Mouse (Mus musculus): Measurements from ENCODE around the gene Msto1. TPM values are rescaled to one million over a fixed set of nuclear protein-coding genes. Genes with fewer than 3 reads are reported as not detected.
"Not testable (repeated sequence)": the region's sequence is repeated elsewhere in the genome, so short reads cannot be mapped to it uniquely, and the experiment has no call there.

Msto1 gene
- 38.0 and 38.9 TPM in 2 replicates for polyA plus RNA-seq (2015; fragmentation: Nextera tagmentation; extraction: Ambion mirVana)

DNA sequence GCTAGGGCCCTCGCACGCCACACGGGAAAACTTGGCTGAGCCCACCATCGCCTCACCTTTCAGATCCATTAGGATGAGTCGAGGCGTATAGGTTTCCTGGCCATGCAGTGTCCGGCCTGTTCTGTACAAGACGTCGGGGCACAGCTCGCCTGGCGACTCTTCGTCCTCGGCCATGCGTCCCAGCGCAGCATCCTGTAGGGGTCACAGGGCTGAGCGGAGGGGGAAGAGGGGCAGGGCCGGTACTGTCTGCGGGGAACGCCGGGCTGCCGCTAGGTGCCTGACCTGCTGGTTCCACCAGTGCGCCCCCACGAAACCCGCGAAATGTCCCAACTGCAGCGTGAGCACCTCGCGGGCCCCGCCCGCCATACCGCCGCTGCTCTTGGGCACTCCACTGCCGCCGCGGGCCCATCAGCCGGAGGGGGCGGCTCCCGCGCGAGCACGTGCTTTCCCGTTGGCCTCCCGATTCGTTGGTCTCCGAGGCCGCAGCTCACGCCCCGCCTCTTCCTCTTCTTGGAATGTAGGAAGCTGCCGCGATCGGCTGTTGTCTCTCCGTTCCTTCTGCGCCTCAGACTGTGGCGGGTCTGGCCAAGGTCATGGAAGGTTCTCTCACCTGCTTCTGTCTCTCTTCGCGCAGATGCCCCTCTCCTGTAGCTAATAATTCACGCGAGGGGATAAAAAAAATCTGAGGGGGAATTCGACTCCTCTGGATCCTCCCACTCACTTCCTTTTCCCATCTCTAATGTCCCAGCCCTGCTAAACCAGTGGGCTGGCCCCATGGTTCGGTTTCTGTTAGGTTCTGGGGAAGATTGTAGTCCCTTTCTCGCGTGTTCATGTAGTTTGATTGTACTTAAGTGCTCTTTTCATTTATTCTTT is at the start of gene Msto1:
TSS of gene Msto1 (minus strand) at position 489 of the 873 bp plus-strand sequence.
- H3K9me3 ChIP-seq = no peaks in the 10 kb centered on the region
- peaks cover 13% of the 10 kb centered on the region for H3K4me1 ChIP-seq
- peak within 1 kb of the TSS; percentile 90 for H3K27ac ChIP-seq
- H3K27me3 ChIP-seq (replicated peaks) = no peaks in the 10 kb centered on the region
- under 1% methylated on average over 62 of the region's 62 CpGs for WGBS
- peak; percentile 95 for ATAC-seq (ENCODE audit: insufficient read depth, low FRiP score, low read depth)
- H3K4me2 ChIP-seq = peak within 1 kb of the TSS; percentile 88
- H3K36me3 ChIP-seq = peaks cover 30% of the 10 kb centered on the region
- H3K9ac ChIP-seq = peak within 1 kb of the TSS; percentile 61
- H3K4me3 ChIP-seq (replicated peaks) = peak within 1 kb of the TSS; percentile 82

GRCm38 (mm10) chr3:88963211-88963610 is 49.4 kb upstream of the Msto1 start:
- H3K9ac ChIP-seq; ATAC-seq (ENCODE audit: insufficient read depth, low FRiP score, low read depth); H3K4me1 ChIP-seq; H3K4me3 ChIP-seq (replicated peaks); H3K36me3 ChIP-seq; H3K9me3 ChIP-seq; H3K27me3 ChIP-seq (replicated peaks); H3K4me2 ChIP-seq; H3K27ac ChIP-seq: not testable (repeated sequence)

- no peaks in the 10 kb centered on the region for H3K36me3 ChIP-seq
- ATAC-seq (ENCODE audit: insufficient read depth, low FRiP score, low read depth) = no peak
- no peak overlapping the region for H3K9ac ChIP-seq
- no peak overlapping the region for H3K27ac ChIP-seq
- H3K9me3 ChIP-seq = no peaks in the 10 kb centered on the region
- no peak overlapping the region for H3K4me3 ChIP-seq (replicated peaks)
- H3K4me2 ChIP-seq = no peak overlapping the region
- no peaks in the 10 kb centered on the region for H3K27me3 ChIP-seq (replicated peaks)
- no peaks in the 10 kb centered on the region for H3K4me1 ChIP-seq
These were observed 39.9 kb upstream of the Msto1 start for GRCm38 (mm10) chr3:88953736-88954135.

DNA sequence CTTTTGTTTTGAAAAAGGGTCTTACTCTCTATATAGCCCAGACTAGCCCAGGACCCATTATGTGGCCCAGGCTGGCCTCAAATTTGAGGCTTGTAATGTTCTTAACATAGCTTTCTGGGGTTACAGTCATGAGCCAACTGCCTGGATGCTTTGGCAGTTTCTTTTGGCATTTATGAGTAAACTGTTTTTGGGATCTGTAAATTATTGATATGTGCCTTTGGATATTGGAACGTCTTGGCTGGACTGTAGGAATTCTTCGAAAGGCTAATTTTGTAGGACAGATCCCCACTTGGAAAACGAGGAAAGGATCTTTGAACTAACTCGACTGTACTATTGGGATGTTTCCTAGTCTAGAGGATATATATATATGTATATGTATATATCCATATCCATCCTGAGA is 39.4 kb upstream of the Msto1 start:
- WGBS = 75% methylated on average over 4 of the region's 4 CpGs
- no peaks in the 10 kb centered on the region for H3K27me3 ChIP-seq (replicated peaks)
- ATAC-seq (ENCODE audit: insufficient read depth, low FRiP score, low read depth) = no peak

GRCm38 (mm10) chr3:88951327-88951800 is 37.6 kb upstream of the Msto1 start:
- Histone ChIP-seq H3K27me3 (replicated peaks) (no peaks in the 10 kb centered on the region), H3K9ac (peak overlapping the region; percentile 98), H3K27ac (peak overlapping the region; percentile 100), H3K4me2 (peak overlapping the region; percentile 66), H3K36me3 (no peaks in the 10 kb centered on the region), H3K4me1 (peaks cover 7% of the 10 kb centered on the region; the same call in 1 of the 2 replicates), H3K9me3 (no peaks in the 10 kb centered on the region), H3K4me3 (replicated peaks) (peak overlapping the region; percentile 94)
- ATAC-seq (ENCODE audit: insufficient read depth, low FRiP score, low read depth) = no peak
- WGBS = under 1% methylated on average over 5 of the region's 5 CpGs

More for the DNA sequence above, 39.4 kb upstream of the Msto1 start:
- Histone ChIP-seq H3K36me3 (no peaks in the 10 kb centered on the region), H3K4me3 (replicated peaks) (no peak overlapping the region), H3K9me3 (no peaks in the 10 kb centered on the region), H3K4me2 (no peak overlapping the region), H3K4me1 (0 out of 2 replicates have a peak, but pooled peaks cover 3% of the 10 kb centered on the region), H3K9ac (no peak overlapping the region), H3K27ac (no peak overlapping the region)

- ATAC-seq (ENCODE audit: insufficient read depth, low FRiP score, low read depth) = peak; percentile 41
- H3K27me3 ChIP-seq (replicated peaks) = no peaks in the 10 kb centered on the region
- H3K9ac ChIP-seq = peak within 1 kb of the TSS; percentile 98
- H3K4me2 ChIP-seq = peak within 1 kb of the TSS; percentile 66
- H3K9me3 ChIP-seq = no peaks in the 10 kb centered on the region
- H3K27ac ChIP-seq = peak within 1 kb of the TSS; percentile 100
- peak within 1 kb of the TSS; percentile 94 for H3K4me3 ChIP-seq (replicated peaks)
- WGBS = under 1% methylated on average over 39 of the region's 64 CpGs
- no peaks in the 10 kb centered on the region for H3K36me3 ChIP-seq
- H3K4me1 ChIP-seq = peaks cover 7% of the 10 kb centered on the region; the same call in 1 of the 2 replicates
These were observed 37.0 kb upstream of the Msto1 start, which contains the start of the genes Ash1l and Dap3 for GRCm38 (mm10) chr3:88950576-88951326. Ash1l (plus strand) TSS chr3:88950622. Dap3 (minus strand) TSS chr3:88951181.

GRCm38 (mm10) chr3:88949786-88950575 is 36.2 kb upstream of the Msto1 start:
- peak overlapping the region; percentile 94 for H3K4me3 ChIP-seq (replicated peaks)
- ATAC-seq (ENCODE audit: insufficient read depth, low FRiP score, low read depth) = peak; percentile 89
- H3K4me2 ChIP-seq = peak overlapping the region; percentile 62
- no peaks in the 10 kb centered on the region for H3K36me3 ChIP-seq
- H3K27me3 ChIP-seq (replicated peaks) = no peaks in the 10 kb centered on the region
- H3K4me1 ChIP-seq = peaks cover 7% of the 10 kb centered on the region; the same call in 1 of the 2 replicates
- under 1% methylated on average over 71 of the region's 92 CpGs for WGBS
- H3K9ac ChIP-seq = peak overlapping the region; percentile 98
- H3K27ac ChIP-seq = peak overlapping the region; percentile 100
- H3K9me3 ChIP-seq = no peaks in the 10 kb centered on the region

- H3K27ac ChIP-seq = no peak overlapping the region
- H3K4me1 ChIP-seq = peaks cover 7% of the 10 kb centered on the region; the same call in 1 of the 2 replicates
- no peak overlapping the region for H3K4me2 ChIP-seq
- H3K27me3 ChIP-seq (replicated peaks) = no peaks in the 10 kb centered on the region
- H3K36me3 ChIP-seq = peaks cover 21% of the 10 kb centered on the region
- H3K9ac ChIP-seq = no peak overlapping the region
- 84% methylated on average over 4 of the region's 4 CpGs for WGBS
- no peak overlapping the region for H3K4me3 ChIP-seq (replicated peaks)
- H3K9me3 ChIP-seq = no peaks in the 10 kb centered on the region
- no peak for ATAC-seq (ENCODE audit: insufficient read depth, low FRiP score, low read depth)
These were observed 30.3 kb upstream of the Msto1 start for GRCm38 (mm10) chr3:88944109-88944508.

GRCm38 (mm10) chr3:88942316-88942880 is 28.6 kb upstream of the Msto1 start:
- no peak for ATAC-seq (ENCODE audit: insufficient read depth, low FRiP score, low read depth)
- peaks cover 21% of the 10 kb centered on the region for H3K36me3 ChIP-seq
- H3K4me1 ChIP-seq = no peaks in the 10 kb centered on the region
- WGBS = 88% methylated on average over 10 of the region's 10 CpGs
- no peak overlapping the region for H3K9ac ChIP-seq
- H3K4me2 ChIP-seq = no peak overlapping the region
- H3K27ac ChIP-seq = no peak overlapping the region
- H3K9me3 ChIP-seq = no peaks in the 10 kb centered on the region
- no peak overlapping the region for H3K4me3 ChIP-seq (replicated peaks)
- H3K27me3 ChIP-seq (replicated peaks) = no peaks in the 10 kb centered on the region

- no peak for ATAC-seq (ENCODE audit: insufficient read depth, low FRiP score, low read depth)
- no peak overlapping the region for H3K27ac ChIP-seq
- H3K4me2 ChIP-seq = no peak overlapping the region
- no peak overlapping the region for H3K4me3 ChIP-seq (replicated peaks)
- H3K9ac ChIP-seq = no peak overlapping the region
- WGBS = 78% methylated on average over 3 of the region's 3 CpGs
- H3K36me3 ChIP-seq = peaks cover 36% of the 10 kb centered on the region
- no peaks in the 10 kb centered on the region for H3K4me1 ChIP-seq
- H3K27me3 ChIP-seq (replicated peaks) = no peaks in the 10 kb centered on the region
- H3K9me3 ChIP-seq = no peaks in the 10 kb centered on the region
These were observed 25.9 kb upstream of the Msto1 start for GRCm38 (mm10) chr3:88939749-88940148.

DNA sequence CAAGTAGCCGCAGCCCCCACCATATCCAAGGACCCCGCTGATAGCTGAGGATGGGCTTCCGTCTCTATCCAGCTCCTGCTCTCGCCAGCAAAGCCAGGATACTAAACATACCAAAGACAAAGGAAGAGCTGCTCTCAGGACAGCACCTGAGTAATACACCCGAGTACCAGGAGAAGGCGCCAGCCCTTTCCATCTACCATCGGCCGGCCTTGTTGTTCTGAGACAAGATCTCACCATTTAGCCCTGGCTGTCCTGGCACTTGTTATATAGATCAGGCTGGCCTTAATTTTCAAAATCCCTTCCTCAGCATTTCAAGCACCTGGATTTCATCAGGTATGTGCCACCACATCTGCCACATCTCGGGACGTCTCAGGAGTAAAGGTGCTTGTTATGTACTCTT is 25.3 kb upstream of the Msto1 start:
- 91% methylated on average over 10 of the region's 10 CpGs for WGBS
- Histone ChIP-seq H3K9me3 (no peaks in the 10 kb centered on the region), H3K4me3 (replicated peaks) (no peak overlapping the region), H3K36me3 (peaks cover 42% of the 10 kb centered on the region), H3K4me2 (no peak overlapping the region), H3K4me1 (no peaks in the 10 kb centered on the region), H3K9ac (no peak overlapping the region), H3K27me3 (replicated peaks) (no peaks in the 10 kb centered on the region), H3K27ac (no peak overlapping the region)
- ATAC-seq (ENCODE audit: insufficient read depth, low FRiP score, low read depth) = no peak
